Mouse (Mus musculus) thymus, postnatal 25 days (tissue): ENCODE measurements around the gene Hist4h4.

Experiments
- DNase-seq: peaks from one replicate; pipeline ENCODE4 v3.0.0; 2022

The Hist4h4 gene

GRCm38 (mm10) chr6:136781377-136781986 lies 22.7 kb downstream of the Hist4h4 start, which contains the start of gene Gucy2c:
Gene Gucy2c (minus strand): TSS chr6:136781765.
- DNase-seq: no peak

GRCm38 (mm10) chr6:136776392-136776791 lies 27.8 kb downstream of the Hist4h4 start:
- no peak for DNase-seq

GRCm38 (mm10) chr6:136769859-136770258 lies 34.4 kb downstream of the Hist4h4 start:
- DNase-seq: no peak

- DNase-seq: no peak
These were observed 35.1 kb downstream of the Hist4h4 start for GRCm38 (mm10) chr6:136769143-136769542.

- no peak for DNase-seq
These were observed 40.3 kb downstream of the Hist4h4 start for GRCm38 (mm10) chr6:136763912-136764311.
